8 mouse cellular contexts compared by ENCODE assay signal in genomic region chr7:29519211-29519550, GRCm38 (mm10). TPM values are rescaled to one million over a fixed set of nuclear protein-coding genes. Genes with fewer than 3 reads are reported as not detected.
DNase-seq lines count a peak whose midpoint lies in the region; ATAC-seq and TF ChIP-seq lines count a peak whose summit lies in the region.

No protein-coding gene starts in this region.

- WGBS in kidney, embryonic 14.5 days = under 1% methylated on average over 19 of the region's 19 CpGs
- 1% methylated on average over 19 of the region's 19 CpGs for WGBS in bone marrow, adult 2 months
- under 1% methylated on average over 19 of the region's 19 CpGs for WGBS in heart, postnatal 0 days
- under 1% methylated on average over 19 of the region's 19 CpGs for WGBS in lung, embryonic 16.5 days

- ATAC-seq in kidney, embryonic 14.5 days (ENCODE audit: low FRiP score, low TSS enrichment) = peak; percentile 26
- ATAC-seq in heart, postnatal 0 days (ENCODE audit: insufficient read depth, low read depth) = no peak
- ATAC-seq in lung, embryonic 16.5 days (ENCODE audit: low read depth) = peak; percentile 3

- peak overlapping the region; percentile 76 for H3K27ac ChIP-seq in kidney, embryonic 14.5 days (ENCODE audit: low read depth, low read length)
- no peak overlapping the region for H3K27ac ChIP-seq in bone marrow, adult 2 months (ENCODE audit: control insufficient read depth, insufficient read depth, low read depth, low read length, poor library complexity)
- no peak overlapping the region for H3K27ac ChIP-seq in heart, postnatal 0 days (ENCODE audit: low read depth)
- H3K27ac ChIP-seq in lung, embryonic 16.5 days (ENCODE audit: low read length) = peak overlapping the region; percentile 94

- H3K4me1 ChIP-seq in kidney, embryonic 14.5 days (ENCODE audit: control insufficient read depth, insufficient read depth, low read length) = peaks cover 13% of the 10 kb centered on the region
- no peaks in the 10 kb centered on the region; the same call in 1 of the 2 replicates for H3K4me1 ChIP-seq in bone marrow, adult 2 months (ENCODE audit: control insufficient read depth, insufficient read depth, low read length)
- peaks cover 3% of the 10 kb centered on the region; the same call in 1 of the 2 replicates for H3K4me1 ChIP-seq in heart, postnatal 0 days (ENCODE audit: control insufficient read depth, insufficient read depth)
- H3K4me1 ChIP-seq in lung, embryonic 16.5 days (replicated peaks; ENCODE audit: control insufficient read depth, insufficient read depth, low read length) = peaks cover 19% of the 10 kb centered on the region

- TF ChIP-seq POLR2A in bone marrow, adult 2 months (IDR thresholded peaks at IDR 0.05; ENCODE audit: borderline replicate concordance, control insufficient read depth, low read depth, low read length) = no peak

- H3K9me3 ChIP-seq in kidney, embryonic 14.5 days (ENCODE audit: control insufficient read depth, low read length) = no peaks in the 10 kb centered on the region
- H3K9me3 ChIP-seq in heart, postnatal 0 days (replicated peaks; ENCODE audit: control insufficient read depth, low read length) = no peaks in the 10 kb centered on the region
- H3K9me3 ChIP-seq in lung, embryonic 16.5 days (ENCODE audit: control insufficient read depth, low read length) = no peaks in the 10 kb centered on the region

- no peaks in the 10 kb centered on the region for H3K27me3 ChIP-seq in kidney, embryonic 14.5 days (ENCODE audit: control insufficient read depth, insufficient read depth, low read length)
- peaks cover 38% of the 10 kb centered on the region for H3K27me3 ChIP-seq in heart, postnatal 0 days (ENCODE audit: control insufficient read depth, insufficient read depth, low read length)
- H3K27me3 ChIP-seq in lung, embryonic 16.5 days (ENCODE audit: control insufficient read depth, insufficient read depth, low read depth, low read length) = no peaks in the 10 kb centered on the region

- peak overlapping the region; percentile 85 for H3K4me2 ChIP-seq in kidney, embryonic 14.5 days (replicated peaks; ENCODE audit: low read depth, low read length)
- peak overlapping the region; percentile 98 for H3K4me2 ChIP-seq in heart, postnatal 0 days (ENCODE audit: low read depth, low read length)
- peak overlapping the region; percentile 88 for H3K4me2 ChIP-seq in lung, embryonic 16.5 days (ENCODE audit: low read depth, low read length)

- H3K9ac ChIP-seq in kidney, embryonic 14.5 days (ENCODE audit: low read depth, low read length) = peak overlapping the region; percentile 70
- H3K9ac ChIP-seq in heart, postnatal 0 days (replicated peaks; ENCODE audit: low read depth, low read length) = peak overlapping the region; percentile 53
- peak overlapping the region; percentile 74 for H3K9ac ChIP-seq in lung, embryonic 16.5 days (ENCODE audit: low read length)

- no peak for TF ChIP-seq EP300 in heart, postnatal 0 days (IDR thresholded peaks at IDR 0.05; ENCODE audit: low read depth)

- no peak for DNase-seq in kidney, adult 18-20 months
- DNase-seq in heart, postnatal 0 days (ENCODE audit: low spot score) = no peak
- no peak for DNase-seq in c-Kit-positive CD71-positive TER-119-positive erythroid progenitor cells, embryonic 14.5 days (ENCODE audit: low spot score)
- DNase-seq in adipocyte (ENCODE audit: low spot score) = no peak
- no peak for DNase-seq in adrenal gland, postnatal 4 days (ENCODE audit: low spot score in 2 of 2)

- TF ChIP-seq CTCF in bone marrow, adult 2 months (IDR thresholded peaks at IDR 0.05; ENCODE audit: control insufficient read depth, insufficient read depth, low read length) = no peak
- TF ChIP-seq CTCF in heart, postnatal 0 days (IDR thresholded peaks at IDR 0.05; ENCODE audit: low read depth) = no peak

- H3K4me3 ChIP-seq in kidney, embryonic 14.5 days (ENCODE audit: low read length) = peak overlapping the region; percentile 79
- peak overlapping the region; percentile 95 for H3K4me3 ChIP-seq in bone marrow, adult 2 months (replicated peaks; ENCODE audit: control insufficient read depth, low read depth, low read length)
- H3K4me3 ChIP-seq in heart, postnatal 0 days (ENCODE audit: low read depth, low read length) = peak overlapping the region; percentile 92
- H3K4me3 ChIP-seq in lung, embryonic 16.5 days (ENCODE audit: low read length) = peak overlapping the region; percentile 92

- no peaks in the 10 kb centered on the region for H3K36me3 ChIP-seq in kidney, embryonic 14.5 days (ENCODE audit: control insufficient read depth, insufficient read depth, low read length)
- H3K36me3 ChIP-seq in heart, postnatal 0 days (replicated peaks; ENCODE audit: control insufficient read depth, insufficient read depth, low read length) = no peaks in the 10 kb centered on the region
- H3K36me3 ChIP-seq in lung, embryonic 16.5 days (ENCODE audit: control insufficient read depth, insufficient read depth, low read length) = no peaks in the 10 kb centered on the region

RNA-seq across cellular contexts. Expression of gene Sipa1l3, which starts 0.7 kb away (rescaled TPM):
- polyA plus RNA-seq in kidney, embryonic 14.5 days (2014; fragmentation: Nextera tagmentation; extraction: Ambion mirVana) = 9.5 and 17.4 TPM in 2 replicates
- polyA plus RNA-seq in bone marrow, adult 2 months (2011; ENCODE audit: insufficient read depth, insufficient read length, low replicate concordance, missing spikeins) = 11.9 and 16.8 TPM in 2 replicates
- total RNA-seq in heart, postnatal 0 days (2014; rRNA removed; ENCODE audit: low replicate concordance) = 16.2 and 18.0 TPM in 2 replicates
- polyA plus RNA-seq in heart, postnatal 0 days (2015; fragmentation: Nextera tagmentation; extraction: Ambion mirVana) = 1.4 and 1.7 TPM in 2 replicates
- polyA plus RNA-seq in lung, embryonic 16.5 days (2015; fragmentation: Nextera tagmentation; extraction: Ambion mirVana) = 21.6 and 21.8 TPM in 2 replicates
- 10 to 100 TPM; 67.4 to 86.4 TPM for total RNA-seq in adrenal gland, postnatal 4 days (2021)

Comparison
In these comparisons a context has a peak if more than half of its experiments do, and no peak if none do; other contexts are left out.
1. H3K27ac ChIP-seq: peak in kidney, embryonic 14.5 days (single experiment) and lung, embryonic 16.5 days (single experiment); none in bone marrow, adult 2 months (single experiment) and heart, postnatal 0 days (single experiment).
2. Peak in every context shown above with its lines, with median percentiles within 50 percentile points of each other: H3K4me2 ChIP-seq, H3K4me3 ChIP-seq and H3K9ac ChIP-seq.